Mouse (Mus musculus): ENCODE measurements at regions not wholly inside any gene's neighbourhood (a gene's known extent, or its start where the extent isn't known, plus 50 kb on each side); places are given as distances from the start of the nearest gene placed in this dataset.
"Not testable (repeated sequence)": the region's sequence is repeated elsewhere in the genome, so short reads cannot be mapped to it uniquely, and the experiment has no call there.

DNA sequence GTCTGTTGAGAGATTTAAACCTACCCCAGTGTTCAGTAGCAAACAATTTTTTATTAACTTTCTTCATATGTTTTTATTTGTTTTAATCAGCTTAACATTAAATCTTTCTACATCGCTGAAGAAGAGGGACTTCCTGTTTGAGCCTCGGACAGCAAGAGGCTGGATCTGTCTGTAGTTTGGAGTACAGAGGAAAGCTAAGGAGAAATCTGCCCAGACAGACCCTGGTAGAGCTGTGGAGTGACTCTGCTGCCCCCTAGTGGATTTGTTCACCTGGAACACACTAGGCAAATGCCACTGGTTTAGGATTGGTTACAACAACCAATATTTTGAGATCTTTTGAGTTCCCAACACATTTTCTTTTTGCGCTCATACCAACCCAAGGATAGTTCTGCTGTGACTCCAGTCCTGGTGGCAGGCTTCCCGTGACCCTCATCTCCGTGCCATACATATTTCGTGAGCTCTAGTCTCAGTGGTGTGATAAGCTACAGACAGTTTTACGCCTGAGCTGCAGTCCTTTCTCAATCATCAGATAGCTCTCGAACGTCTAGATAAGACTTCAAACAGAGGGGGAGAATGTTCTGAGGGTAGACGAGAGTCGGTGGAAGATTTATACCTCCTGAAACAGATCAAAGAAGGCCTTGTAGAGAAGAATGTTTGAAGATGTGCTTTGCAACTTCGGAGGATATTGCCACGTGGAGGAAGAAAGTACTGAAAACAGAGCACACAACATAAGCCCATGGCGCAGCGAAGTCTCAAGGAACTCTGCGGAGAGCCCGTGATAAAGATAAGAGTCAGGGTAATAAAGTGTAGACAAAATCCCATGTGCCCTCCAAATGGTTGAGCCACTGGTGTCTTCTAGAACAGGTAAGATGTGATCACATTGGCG is 119.0 kb upstream of the Nabp1 start:
- DNase-seq (ENCODE audit: low spot score in 2 of 2): peak; percentile 49 to 93

DNA sequence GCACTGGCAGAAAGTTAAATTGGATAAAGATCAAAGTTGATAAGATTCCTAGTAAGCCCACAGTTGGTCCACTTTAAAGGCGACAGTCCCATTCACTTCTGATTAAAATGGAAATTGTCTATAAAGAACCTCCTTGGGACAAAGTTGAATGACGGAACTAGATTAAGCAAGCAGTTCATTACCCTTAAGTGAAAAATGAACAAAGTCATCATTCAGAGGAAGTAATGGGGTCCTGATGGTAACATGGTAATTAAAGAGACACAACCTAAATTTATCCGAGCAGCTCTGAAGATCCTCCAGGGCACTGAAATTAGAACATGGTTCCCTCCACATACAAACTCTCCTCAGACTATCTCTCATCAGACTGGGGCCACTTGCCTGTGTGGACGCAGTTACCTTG is 116.4 kb upstream of the Nabp1 start:
- DNase-seq (ENCODE audit: low spot score in 2 of 2): no peak

DNA sequence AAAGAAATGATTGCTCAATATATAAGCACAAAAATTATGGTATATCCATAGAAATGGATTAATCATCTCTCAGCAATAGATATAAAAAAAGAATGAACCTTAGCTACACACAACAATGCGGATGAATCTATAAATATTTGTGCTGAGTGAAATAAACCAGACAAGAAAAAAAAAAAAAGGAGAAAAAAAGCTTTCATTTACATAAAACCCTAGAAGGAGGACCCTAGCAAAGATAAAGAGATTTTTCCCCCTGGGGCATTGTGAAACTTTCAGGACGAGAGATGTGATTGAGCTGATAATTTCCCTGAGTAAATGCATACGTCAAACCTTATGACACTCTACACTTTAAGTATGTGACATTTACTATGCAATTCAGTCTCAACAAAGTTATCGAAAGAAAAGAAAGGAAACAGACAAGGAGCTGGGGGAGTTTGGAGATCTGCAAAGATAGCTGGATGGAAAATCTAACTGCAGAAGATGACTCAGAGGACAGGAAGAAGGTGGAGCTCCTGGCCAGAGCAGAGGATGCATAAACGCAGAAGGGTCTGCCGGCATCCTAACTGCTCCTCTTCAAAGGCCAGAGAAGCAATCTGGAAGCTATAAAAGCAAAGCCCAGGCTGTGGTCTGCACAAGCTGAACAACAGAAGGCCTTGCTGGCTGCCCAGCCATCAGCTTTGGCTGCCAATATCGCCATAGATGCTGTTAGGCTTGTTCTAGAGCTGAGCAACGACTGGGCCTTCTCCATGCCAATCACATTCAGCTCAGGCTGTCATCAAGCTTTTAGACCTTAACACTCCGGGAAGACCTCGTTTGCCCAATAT is 115.6 kb upstream of the Nabp1 start:
- no peak for DNase-seq (ENCODE audit: low spot score in 2 of 2)

DNA sequence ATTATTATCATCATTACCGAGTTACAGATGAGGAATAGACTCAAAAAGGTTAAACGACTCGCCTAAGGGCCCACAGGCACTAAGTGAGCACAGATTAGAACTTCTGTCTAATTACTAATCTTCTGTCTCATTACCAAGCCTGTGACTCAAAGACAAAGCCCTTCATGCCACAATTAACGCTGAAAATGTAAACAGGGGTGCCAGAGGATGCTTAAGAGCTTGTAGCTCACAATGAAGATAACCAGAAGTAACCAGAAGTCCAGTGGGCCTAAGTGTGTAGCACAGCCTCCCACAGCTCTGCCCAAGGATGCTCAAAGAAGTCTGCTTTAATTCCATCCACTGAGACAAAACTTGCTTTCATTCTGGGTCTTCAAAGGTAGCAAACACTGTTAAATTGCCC is 113.7 kb upstream of the Nabp1 start:
- no peak for DNase-seq (ENCODE audit: low spot score in 2 of 2)

DNA sequence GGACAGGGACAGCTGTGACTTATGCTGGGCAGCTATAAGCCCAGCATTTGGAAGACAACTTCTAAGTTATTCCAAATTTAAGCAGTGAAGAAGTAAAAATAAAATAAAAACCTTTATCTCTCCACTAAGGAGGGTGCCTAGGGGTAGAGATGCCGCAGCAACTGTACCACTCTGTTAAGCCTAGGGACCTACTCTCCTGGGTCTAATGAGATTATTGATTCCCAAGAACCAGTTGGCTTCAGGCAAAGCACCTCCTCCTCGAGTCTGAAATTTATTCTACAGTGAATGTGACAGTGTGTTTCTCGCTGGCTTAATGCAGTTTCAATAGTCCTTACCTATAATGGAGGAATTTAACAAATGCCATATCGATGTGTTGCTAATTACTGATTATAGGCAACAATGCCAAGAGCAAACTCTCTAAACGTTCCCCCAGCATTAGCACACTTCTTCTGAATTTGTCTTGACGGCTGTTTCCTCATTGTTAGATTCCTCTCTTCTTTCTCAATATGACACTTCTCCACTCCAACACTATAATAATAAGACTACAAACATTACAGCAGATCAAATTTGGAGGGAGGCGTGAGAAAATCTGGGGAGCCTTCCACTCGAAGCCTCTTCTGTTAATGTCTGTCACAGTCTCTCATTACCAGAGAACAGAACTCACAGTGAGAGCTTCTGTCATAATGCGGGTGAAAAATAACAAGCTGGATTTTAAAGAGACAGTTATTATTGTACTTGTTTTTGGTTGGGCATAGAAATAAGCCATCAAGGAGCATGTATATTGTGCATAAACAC is 112.6 kb upstream of the Nabp1 start:
- no peak for DNase-seq (ENCODE audit: low spot score in 2 of 2)

DNA sequence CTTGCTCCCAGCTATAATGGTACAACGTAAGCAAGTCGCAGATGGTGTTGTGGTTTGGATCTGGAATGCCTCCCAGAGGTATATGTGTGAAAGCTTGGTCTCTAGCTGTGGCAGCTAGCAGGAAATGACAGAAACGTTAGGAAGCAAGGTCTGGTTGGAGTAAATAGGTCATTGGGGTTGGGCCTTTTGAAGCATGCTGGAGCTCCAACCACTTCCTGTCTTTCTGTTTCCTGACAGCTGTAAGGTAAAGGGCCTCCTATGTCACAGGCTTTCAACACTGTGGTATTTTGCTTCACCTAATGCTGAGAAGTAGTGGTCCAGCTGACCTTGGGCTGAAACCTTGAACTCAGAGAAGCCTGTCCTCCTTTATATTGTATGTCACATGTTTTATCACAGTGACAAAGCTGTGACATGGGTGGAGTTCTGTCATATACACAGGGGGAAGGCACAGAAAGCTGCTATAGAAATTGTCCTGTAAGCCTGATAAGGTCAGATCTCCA is 106.8 kb upstream of the Nabp1 start:
- no peak for DNase-seq (ENCODE audit: low spot score in 2 of 2)

DNA sequence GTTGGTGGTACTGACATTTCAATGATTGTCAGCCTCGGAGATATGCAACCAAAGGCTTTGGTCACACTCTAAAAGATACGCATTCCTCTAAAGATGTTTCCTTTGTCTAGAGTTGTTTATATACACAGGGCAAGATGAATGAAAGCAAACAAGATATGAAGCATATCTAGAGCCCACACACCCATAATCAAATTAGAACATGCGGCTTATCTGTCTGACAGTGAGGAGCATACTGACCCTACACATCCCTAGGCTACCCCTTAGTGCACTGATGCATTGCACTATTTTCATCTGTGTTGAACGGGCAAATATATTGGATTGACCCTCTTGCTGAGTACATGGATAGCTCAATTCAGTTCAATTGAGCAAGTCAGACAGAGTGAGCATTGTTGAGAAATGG is 105.6 kb upstream of the Nabp1 start:
- DNase-seq (ENCODE audit: low spot score in 2 of 2): no peak

DNA sequence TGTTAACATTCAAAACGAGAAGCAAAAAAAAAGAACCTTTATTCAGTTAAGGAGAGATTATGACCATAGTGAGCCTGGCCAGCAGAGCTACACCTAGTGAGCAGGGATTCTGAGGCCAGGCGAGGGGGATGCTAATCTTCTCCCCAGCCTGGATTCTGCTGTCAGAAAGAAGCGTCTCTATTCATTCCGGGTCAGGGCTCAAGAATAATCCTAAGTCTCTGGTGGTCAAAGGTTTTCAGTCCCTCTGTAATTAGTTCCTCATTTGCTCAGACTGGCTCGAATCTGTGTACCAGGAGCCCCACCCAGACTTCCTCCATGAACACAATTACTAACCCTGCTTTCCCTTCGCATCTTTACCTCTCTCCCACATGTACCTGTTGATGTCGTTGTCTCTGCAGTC is 101.8 kb upstream of the Nabp1 start:
- no peak for DNase-seq (ENCODE audit: low spot score in 2 of 2)

DNA sequence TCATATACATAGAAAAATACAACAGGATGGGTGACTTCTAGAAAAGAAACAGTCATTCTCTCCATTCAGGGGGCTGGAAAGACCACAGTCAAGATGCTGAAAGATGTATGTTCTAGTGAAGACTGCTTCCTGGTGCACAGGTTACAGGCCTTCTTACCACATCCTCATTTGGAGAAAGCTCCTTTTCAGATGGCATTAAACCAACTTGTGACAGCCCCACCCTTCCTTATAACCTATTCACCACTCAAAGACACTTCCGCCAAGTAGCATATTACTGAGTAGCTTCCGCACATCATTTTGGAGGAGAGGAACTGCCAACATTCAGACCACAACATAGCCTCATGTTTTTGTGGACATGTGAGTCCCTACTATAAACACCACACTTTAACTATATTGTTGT is 99.5 kb upstream of the Nabp1 start:
- no peak for DNase-seq (ENCODE audit: low spot score in 2 of 2)

DNA sequence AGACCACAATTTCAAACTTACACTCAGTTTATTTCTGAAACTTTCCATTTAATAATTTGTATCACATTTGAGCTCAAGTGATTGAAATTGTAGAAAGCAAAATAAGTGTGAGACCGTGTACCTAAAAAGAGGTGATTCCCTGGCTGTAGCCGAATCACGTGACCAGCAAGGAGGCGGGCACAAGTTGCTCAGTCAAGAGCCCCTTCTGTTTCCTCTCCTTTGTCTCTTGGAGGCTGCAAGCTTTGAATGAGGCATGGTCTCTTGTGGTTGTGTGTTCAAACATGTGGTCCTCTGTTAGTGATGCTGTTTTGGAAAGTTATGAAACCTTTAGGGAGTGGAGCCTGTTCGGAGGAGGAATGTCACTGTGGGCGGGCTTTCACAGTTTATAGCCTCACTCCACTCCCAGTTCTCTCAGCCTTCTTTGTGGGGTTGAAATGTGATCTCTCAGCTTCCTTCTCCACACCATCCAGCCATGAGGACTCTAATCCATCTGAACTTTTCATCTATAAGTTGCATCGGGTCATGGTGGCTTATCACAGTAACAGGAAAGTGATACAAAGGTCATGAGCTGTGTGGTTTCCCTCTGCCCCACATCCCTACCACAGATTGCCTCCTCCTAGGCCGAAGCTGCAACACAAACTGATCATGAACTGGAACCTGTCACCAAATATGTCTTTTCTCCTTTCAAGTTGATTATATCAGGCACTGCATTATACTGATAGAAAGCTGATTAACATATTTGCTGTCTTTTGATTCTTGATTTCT is 94.3 kb upstream of the Nabp1 start:
- no peak for DNase-seq (ENCODE audit: low spot score in 2 of 2)

DNA sequence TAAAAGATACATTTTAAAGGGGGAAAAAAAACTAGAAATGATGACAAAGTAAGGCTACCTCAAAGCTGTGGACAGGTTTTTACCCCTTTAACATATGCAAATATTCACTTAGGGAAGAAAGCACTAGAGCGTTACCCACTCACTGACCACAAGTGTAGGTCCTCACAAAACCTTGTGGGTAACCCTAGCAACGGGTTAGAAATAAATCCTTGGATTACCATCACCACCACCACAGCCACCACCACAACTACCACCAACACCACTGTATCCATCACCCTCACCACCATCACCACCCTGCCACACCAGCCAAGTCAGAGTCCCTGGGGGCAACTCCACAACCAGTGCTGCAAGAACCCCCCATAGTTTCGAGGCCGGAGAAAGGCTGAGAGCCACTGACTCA is 91.4 kb upstream of the Nabp1 start:
- DNase-seq (ENCODE audit: low spot score in 2 of 2): no peak

DNA sequence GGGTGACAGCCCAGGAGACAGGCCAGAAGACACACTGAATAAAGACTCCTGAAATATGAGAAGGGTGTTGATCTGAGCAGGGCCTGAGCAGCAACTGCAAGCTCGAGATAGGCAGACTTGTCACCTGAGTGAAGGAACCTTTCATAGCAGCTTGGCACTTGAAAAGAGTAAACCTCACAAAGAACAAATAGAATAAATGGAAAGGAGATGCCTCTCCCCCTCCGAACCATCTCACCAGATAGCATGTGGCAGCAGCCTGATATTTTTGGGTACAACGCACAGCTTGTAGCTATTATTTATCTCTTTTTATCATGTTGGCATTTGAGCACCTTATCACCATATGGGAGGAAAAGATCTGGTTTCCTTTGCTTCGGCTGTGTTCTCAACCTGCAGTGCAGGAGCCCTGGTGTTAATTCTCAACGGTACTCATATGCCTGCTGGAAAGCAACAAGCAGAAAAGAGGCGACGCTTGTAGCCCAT is 88.0 kb upstream of the Nabp1 start:
- DNase-seq (ENCODE audit: low spot score in 2 of 2): no peak

DNA sequence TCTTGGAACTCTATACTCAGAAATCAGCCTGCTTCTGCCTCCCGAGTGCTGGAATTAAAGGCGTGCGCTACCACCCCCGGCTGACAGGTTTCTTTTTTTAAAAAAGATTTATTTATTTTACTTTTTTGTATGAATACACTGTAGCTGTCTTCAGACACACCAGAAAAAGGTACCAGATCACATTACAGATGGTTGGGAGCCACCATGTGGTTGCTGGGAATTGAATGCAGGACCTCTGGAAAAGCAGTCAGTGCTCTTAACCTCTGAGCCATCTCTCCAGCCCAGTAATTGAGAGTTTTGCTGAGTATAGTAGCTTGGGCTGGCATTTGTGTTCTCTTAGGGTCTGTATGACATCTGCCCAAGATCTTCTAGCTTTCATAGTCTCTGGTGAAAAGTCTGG is 78.4 kb upstream of the Nabp1 start:
- DNase-seq (ENCODE audit: low spot score in 2 of 2): not testable (repeated sequence)

DNA sequence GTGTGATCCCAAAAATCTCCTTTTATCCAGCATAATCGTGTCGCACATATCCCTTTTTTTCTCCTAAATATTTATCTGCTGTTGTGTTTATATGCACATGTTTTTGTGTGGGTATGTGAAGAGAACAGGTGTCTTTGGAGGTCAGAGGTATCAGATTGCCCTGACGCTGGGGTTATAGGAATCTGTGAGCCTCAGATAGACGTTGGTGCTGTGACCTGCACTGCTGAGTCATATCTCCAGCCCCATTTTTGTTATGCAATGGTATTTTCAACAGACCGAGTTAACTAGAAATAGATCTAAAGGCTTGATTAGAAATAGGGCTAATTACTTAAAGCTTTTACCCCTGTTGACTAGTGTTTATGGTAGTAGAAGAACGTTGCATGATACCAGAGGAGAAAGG is 75.5 kb upstream of the Nabp1 start:
- DNase-seq (ENCODE audit: low spot score in 2 of 2): no peak

DNA sequence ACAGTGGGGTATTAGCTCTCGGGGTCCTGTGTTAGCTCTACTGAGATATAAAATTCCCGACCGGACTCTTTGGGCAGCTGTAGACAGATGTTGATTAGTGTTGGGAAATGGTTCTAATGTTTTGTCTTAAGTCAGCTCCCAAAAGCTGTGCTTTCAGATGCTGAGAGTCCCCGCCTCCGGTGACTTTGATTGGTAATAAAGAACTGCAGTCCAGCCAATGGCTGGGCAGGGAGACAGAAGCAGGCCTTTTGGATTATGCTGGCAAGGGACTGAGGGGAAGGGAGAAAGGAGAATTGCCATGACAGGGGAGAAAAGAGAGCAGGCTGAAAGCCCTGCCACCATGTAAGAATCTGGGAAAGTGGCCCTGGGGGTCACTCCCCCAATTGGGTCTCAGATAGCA is 73.4 kb upstream of the Nabp1 start:
- no peak for DNase-seq (ENCODE audit: low spot score in 2 of 2)

DNA sequence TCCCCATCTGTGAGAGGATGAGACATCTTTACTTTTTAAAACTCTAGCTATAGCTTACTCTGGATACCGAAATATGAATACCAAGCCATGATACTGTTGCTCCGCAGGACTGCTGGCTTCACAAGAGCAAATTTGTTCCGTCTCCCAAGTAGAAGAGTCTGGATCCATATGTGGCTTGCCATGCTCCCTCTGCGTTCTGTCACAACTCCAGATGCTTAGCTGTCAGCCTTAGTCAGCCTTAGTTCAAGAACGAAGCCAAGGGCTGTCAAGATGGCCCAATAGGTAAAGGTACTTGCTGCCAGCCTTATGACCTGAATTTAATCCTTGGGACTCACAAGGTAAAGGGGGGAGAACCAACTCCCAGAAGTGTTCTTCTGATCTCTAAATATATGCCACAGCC is 64.6 kb upstream of the Nabp1 start:
- no peak for DNase-seq (ENCODE audit: low spot score in 2 of 2)

DNA sequence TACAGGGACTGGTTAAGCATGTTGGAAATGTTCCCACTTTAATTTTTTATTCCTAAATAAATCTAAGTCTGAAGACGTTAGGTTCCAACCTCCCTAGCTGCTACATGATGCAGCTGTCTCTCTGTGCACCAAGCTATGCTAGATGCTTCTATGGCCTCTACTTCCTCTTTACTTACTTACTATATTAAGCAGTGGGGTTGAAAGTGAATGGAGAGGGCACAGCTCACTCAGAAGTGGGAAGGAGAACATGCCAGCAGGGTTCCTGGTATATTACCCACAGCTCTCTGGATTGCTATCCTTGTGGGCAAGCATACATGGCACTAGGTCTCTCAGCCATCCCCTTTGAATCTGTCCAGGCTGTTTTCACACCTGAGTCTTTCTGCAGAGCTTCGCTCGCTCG is 61.4 kb upstream of the Nabp1 start:
- DNase-seq (ENCODE audit: low spot score in 2 of 2): no peak

DNA sequence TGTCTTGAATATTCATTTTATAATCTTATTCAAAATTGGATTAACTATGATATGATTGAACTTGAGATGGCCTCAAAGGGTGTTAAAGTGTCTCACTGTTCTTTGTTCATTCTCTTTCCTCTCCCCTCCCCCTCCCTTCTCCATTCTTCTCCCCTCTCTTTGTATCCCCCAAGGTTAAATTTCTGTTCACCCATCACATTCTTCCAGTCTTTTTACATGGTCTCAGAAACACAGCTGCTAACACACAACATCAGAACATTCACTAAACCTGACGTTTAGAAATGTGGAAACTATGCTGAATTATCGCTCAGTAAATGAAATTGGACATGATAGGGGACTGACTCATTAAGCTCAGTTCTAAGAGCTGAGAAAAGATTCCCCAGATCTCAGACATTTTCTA is 60.6 kb upstream of the Nabp1 start:
- DNase-seq (ENCODE audit: low spot score in 2 of 2): no peak

DNA sequence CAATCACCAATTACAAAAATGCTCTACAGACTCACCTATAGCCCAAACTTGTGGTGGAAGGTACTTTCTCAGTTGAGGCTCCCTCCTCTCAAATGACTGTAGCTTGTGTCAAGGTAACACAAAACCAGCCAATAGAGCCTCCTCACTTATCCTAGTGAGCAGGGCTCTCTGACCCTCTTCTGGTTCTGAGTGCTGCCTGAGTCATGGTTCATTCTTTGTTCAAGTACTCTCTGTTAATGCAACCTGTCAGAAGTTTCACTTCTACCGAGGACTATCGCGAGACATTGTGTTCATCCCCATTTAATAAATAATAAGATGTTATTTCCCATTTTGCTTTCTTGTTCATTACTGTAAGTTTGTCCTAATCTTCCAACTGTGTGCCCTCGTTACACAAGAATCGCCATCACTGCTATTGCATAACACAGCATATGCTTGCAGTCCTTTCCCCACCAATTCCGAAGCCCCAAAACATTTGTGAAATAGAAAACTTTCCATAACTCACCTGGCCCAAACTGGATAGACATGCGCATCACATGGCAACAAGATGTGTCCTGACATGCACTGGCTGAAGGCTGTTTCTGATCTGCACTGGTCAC is 59.6 kb upstream of the Nabp1 start:
- DNase-seq (ENCODE audit: low spot score in 2 of 2): no peak

DNA sequence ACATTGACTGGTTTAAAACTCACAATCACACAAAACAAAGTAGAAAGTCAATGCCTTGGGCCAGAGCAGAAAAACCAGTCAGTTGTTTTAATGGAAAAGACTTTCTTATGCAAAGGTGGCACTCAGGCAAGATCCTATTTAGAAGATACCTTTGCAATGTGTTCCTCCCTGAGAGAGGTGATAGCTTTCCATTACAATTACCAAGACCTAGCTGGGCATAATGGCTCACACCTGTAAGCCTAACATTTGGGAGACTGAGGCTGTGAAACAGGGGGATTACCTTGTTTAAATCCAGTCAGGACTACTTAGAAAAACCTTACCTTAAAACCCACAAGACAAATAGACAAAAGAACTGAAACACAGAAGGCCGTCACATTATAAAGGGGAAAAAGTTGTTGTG is 57.9 kb upstream of the Nabp1 start:
- DNase-seq (ENCODE audit: low spot score in 2 of 2): no peak

DNA sequence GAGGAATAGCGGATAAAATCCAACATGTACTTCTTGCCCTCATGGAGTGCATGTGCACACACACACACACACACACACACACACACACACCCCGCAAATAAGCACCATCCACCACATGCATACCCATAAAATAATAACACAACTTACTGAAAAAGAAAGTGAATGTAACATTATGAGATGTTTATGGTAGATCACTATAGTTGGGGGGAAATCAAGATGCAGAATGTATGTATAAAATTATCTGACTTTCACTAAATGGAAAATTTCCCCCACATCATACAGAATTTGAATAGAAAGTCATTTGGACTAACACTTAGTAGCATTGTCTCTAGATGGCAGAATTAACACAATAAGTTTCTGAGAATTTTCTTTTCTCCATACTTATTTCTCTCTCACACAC is 57.2 kb upstream of the Nabp1 start:
- DNase-seq (ENCODE audit: low spot score in 2 of 2): no peak

All from left cerebral cortex, adult 9 months (tissue).